Mouse (Mus musculus): Measurements from ENCODE around the gene Xpnpep2. TPM values are rescaled to one million over a fixed set of nuclear protein-coding genes. Genes with fewer than 3 reads are reported as not detected.

Gene Xpnpep2
- polyA plus RNA-seq, 2 experiments, result 5.1 to 6.7 TPM

DNA sequence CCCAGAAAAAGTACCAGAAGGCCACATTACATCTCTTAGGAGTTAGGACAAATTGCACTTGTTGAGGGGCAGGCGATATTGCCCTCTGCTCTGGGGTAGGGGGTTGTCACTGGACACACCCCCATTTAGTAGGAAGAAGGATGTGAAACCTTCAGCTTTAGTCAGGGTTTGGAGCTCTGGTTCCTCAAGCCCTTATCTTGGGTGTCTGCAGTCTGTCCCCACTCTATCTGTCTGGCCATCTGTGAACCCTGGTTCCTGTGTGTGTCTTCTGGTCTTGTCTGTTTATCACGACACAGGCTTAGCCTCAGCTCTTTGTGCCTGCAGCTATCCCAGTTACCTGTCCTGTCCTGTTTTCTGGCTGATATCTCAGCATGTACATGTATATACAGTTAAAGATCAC is 44.9 kb downstream of the Xpnpep2 start:
- no peak overlapping the region for H3K4me3 ChIP-seq (replicated peaks; ENCODE audit: low read length)
- no peak for ATAC-seq (ENCODE audit: low FRiP score, low read depth)
- no peak overlapping the region for H3K9ac ChIP-seq (ENCODE audit: low read depth, low read length, severe bottlenecking)
- no peaks in the 10 kb centered on the region for H3K36me3 ChIP-seq (ENCODE audit: control insufficient read depth, insufficient read depth, low read length)
- 83% methylated on average over 2 of the region's 2 CpGs for WGBS
- no peak for DNase-seq (ENCODE audit: low spot score)
- TF ChIP-seq POLR2A (IDR thresholded peaks at IDR 0.05; ENCODE audit: borderline replicate concordance, extremely low read depth, insufficient read depth, insufficient read length), result no peak
- H3K27ac ChIP-seq (replicated peaks; ENCODE audit: low read depth, low read length), result no peak overlapping the region
- H3K27me3 ChIP-seq (ENCODE audit: control insufficient read depth, insufficient read depth, low read length), result no peaks in the 10 kb centered on the region
- no peak overlapping the region for H3K4me2 ChIP-seq (replicated peaks; ENCODE audit: low read depth, low read length, severe bottlenecking)
- H3K9me3 ChIP-seq (ENCODE audit: control insufficient read depth, low read length), result no peaks in the 10 kb centered on the region
- H3K4me1 ChIP-seq (ENCODE audit: control insufficient read depth, insufficient read depth, low read length), result no peaks in the 10 kb centered on the region

DNA sequence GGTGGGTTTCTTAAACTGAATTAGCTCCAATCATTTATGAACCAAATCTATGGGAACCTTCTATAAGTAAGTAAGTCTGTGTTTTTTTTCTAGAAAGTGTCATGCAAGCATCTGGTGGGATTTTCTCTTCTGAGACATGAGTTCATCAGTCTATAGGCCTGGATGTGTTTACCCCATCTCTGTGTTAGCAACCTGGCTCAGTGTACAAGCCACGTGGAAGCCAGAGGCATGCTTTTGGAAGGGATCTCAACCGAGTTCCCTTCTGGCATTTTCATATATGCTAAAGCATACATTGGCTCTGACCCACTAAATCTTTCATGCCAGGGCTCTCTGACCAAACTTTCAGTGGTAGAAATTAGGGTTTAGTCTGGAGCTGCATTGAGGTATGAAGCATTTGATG is 45.4 kb downstream of the Xpnpep2 start:
- Histone ChIP-seq H3K9me3 (ENCODE audit: control insufficient read depth, low read length) (no peaks in the 10 kb centered on the region), H3K4me3 (replicated peaks; ENCODE audit: low read length) (no peak overlapping the region), H3K27ac (replicated peaks; ENCODE audit: low read depth, low read length) (no peak overlapping the region), H3K4me1 (ENCODE audit: control insufficient read depth, insufficient read depth, low read length) (no peaks in the 10 kb centered on the region), H3K36me3 (ENCODE audit: control insufficient read depth, insufficient read depth, low read length) (no peaks in the 10 kb centered on the region), H3K4me2 (replicated peaks; ENCODE audit: low read depth, low read length, severe bottlenecking) (no peak overlapping the region), H3K27me3 (ENCODE audit: control insufficient read depth, insufficient read depth, low read length) (no peaks in the 10 kb centered on the region), H3K9ac (ENCODE audit: low read depth, low read length, severe bottlenecking) (no peak overlapping the region)
- DNase-seq (ENCODE audit: low spot score) (no peak), ATAC-seq (ENCODE audit: low FRiP score, low read depth) (no peak)
- WGBS, result 66% methylated on average over 2 of the region's 2 CpGs
- no peak for TF ChIP-seq POLR2A (IDR thresholded peaks at IDR 0.05; ENCODE audit: borderline replicate concordance, extremely low read depth, insufficient read depth, insufficient read length)

DNA sequence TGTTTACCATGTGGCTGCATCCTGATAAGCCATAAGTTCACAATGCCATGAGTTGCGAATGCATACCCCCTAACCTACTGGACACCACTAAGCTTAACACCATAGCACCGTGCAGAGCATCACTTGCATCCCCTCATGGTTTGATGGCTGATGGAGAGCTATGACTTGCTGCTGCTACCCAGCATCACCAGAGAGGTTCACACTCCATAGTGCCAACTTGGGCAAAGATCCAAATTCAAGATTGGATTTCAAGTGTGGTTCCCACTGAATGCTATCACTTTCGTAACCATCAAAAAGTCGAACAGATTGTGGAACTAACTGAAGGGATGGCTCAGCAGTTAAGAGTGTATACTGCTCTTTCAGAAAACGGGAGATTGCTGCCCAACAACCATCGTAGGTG is 47.0 kb downstream of the Xpnpep2 start:
- 86% methylated on average over 6 of the region's 6 CpGs for WGBS
- ATAC-seq (ENCODE audit: low FRiP score, low read depth), result no peak
- no peak overlapping the region for H3K27ac ChIP-seq (replicated peaks; ENCODE audit: low read depth, low read length)
- no peaks in the 10 kb centered on the region for H3K4me1 ChIP-seq (ENCODE audit: control insufficient read depth, insufficient read depth, low read length)
- no peak for TF ChIP-seq POLR2A (IDR thresholded peaks at IDR 0.05; ENCODE audit: borderline replicate concordance, extremely low read depth, insufficient read depth, insufficient read length)
- no peaks in the 10 kb centered on the region for H3K36me3 ChIP-seq (ENCODE audit: control insufficient read depth, insufficient read depth, low read length)
- H3K4me2 ChIP-seq (replicated peaks; ENCODE audit: low read depth, low read length, severe bottlenecking), result no peak overlapping the region
- no peaks in the 10 kb centered on the region for H3K9me3 ChIP-seq (ENCODE audit: control insufficient read depth, low read length)
- no peak overlapping the region for H3K9ac ChIP-seq (ENCODE audit: low read depth, low read length, severe bottlenecking)
- no peak for DNase-seq (ENCODE audit: low spot score)
- no peaks in the 10 kb centered on the region for H3K27me3 ChIP-seq (ENCODE audit: control insufficient read depth, insufficient read depth, low read length)
- no peak overlapping the region for H3K4me3 ChIP-seq (replicated peaks; ENCODE audit: low read length)

- Histone ChIP-seq H3K4me1 (ENCODE audit: control insufficient read depth, insufficient read depth, low read length) (no peaks in the 10 kb centered on the region), H3K4me3 (replicated peaks; ENCODE audit: low read length) (no peak overlapping the region), H3K9ac (ENCODE audit: low read depth, low read length, severe bottlenecking) (no peak overlapping the region), H3K4me2 (replicated peaks; ENCODE audit: low read depth, low read length, severe bottlenecking) (no peak overlapping the region), H3K27me3 (ENCODE audit: control insufficient read depth, insufficient read depth, low read length) (no peaks in the 10 kb centered on the region), H3K9me3 (ENCODE audit: control insufficient read depth, low read length) (no peaks in the 10 kb centered on the region), H3K36me3 (ENCODE audit: control insufficient read depth, insufficient read depth, low read length) (no peaks in the 10 kb centered on the region), H3K27ac (replicated peaks; ENCODE audit: low read depth, low read length) (no peak overlapping the region)
- DNase-seq (ENCODE audit: low spot score) (no peak), ATAC-seq (ENCODE audit: low FRiP score, low read depth) (no peak)
- WGBS, result 81% methylated on average over 8 of the region's 8 CpGs
- no peak for TF ChIP-seq POLR2A (IDR thresholded peaks at IDR 0.05; ENCODE audit: borderline replicate concordance, extremely low read depth, insufficient read depth, insufficient read length)
Measured at GRCm38 (mm10) chrX:48157396-48157795, 48.9 kb downstream of the Xpnpep2 start.

GRCm38 (mm10) chrX:48158229-48158919 is 49.8 kb downstream of the Xpnpep2 start:
- Histone ChIP-seq H3K36me3 (ENCODE audit: control insufficient read depth, insufficient read depth, low read length) (no peaks in the 10 kb centered on the region), H3K9ac (ENCODE audit: low read depth, low read length, severe bottlenecking) (no peak overlapping the region), H3K4me1 (ENCODE audit: control insufficient read depth, insufficient read depth, low read length) (no peaks in the 10 kb centered on the region), H3K27me3 (ENCODE audit: control insufficient read depth, insufficient read depth, low read length) (no peaks in the 10 kb centered on the region), H3K4me2 (replicated peaks; ENCODE audit: low read depth, low read length, severe bottlenecking) (no peak overlapping the region), H3K4me3 (replicated peaks; ENCODE audit: low read length) (no peak overlapping the region), H3K9me3 (ENCODE audit: control insufficient read depth, low read length) (no peaks in the 10 kb centered on the region), H3K27ac (replicated peaks; ENCODE audit: low read depth, low read length) (no peak overlapping the region)
- ATAC-seq (ENCODE audit: low FRiP score, low read depth) (no peak), DNase-seq (ENCODE audit: low spot score) (no peak)
- WGBS, result 79% methylated on average over 10 of the region's 11 CpGs
- TF ChIP-seq POLR2A (IDR thresholded peaks at IDR 0.05; ENCODE audit: borderline replicate concordance, extremely low read depth, insufficient read depth, insufficient read length), result no peak
